Mouse (Mus musculus) lung, adult 18-20 months (tissue): ENCODE results near the gene Tbc1d2b.

ENCODE experiments used
- DNase-seq, 2 experiments: peaks; one replicate each; pipeline ENCODE4 v3.0.0; 2022; ENCODE audit warnings: mixed read lengths in 2 of 2

The Tbc1d2b gene

GRCm38 (mm10) chr9:90265322-90266039 lies 5.1 kb downstream of the Tbc1d2b start:
- DNase-seq: no peak

GRCm38 (mm10) chr9:90263340-90263679 lies 7.3 kb downstream of the Tbc1d2b start:
- DNase-seq: peak in 1 of 2 experiments; percentile 1

GRCm38 (mm10) chr9:90262591-90263339 lies 7.8 kb downstream of the Tbc1d2b start:
- peak in 1 of 2 experiments; percentile 1 for DNase-seq

- DNase-seq: no peak
These were observed 8.5 kb downstream of the Tbc1d2b start for GRCm38 (mm10) chr9:90262063-90262462.

- DNase-seq: peak; percentile 24 to 47
These were observed 9.8 kb downstream of the Tbc1d2b start for GRCm38 (mm10) chr9:90260600-90261375.

- no peak for DNase-seq
These were observed 10.5 kb downstream of the Tbc1d2b start for GRCm38 (mm10) chr9:90260079-90260478.

GRCm38 (mm10) chr9:90259400-90259950 lies 11.1 kb downstream of the Tbc1d2b start:
- no peak for DNase-seq

GRCm38 (mm10) chr9:90257754-90258531 lies 12.7 kb downstream of the Tbc1d2b start:
- no peak for DNase-seq

DNA sequence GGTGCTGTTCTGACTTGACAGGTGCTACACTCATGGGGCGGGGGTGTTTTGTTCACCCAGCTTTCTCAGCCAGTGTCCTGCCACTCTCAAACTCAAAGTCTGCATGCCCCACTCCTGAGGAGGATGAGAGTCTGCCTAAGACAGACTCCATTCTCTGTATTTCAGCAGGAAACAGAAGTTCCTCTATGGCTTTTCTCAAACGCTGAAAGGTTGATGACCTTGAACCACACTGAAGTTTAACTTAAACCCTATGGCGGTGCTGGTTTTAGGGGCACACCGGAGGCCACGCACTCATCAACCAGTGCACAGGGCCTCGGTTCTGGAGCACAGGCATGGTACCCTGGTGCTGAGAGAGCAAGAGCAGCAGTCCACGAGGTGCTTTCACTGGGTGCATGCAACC lies 13.4 kb downstream of the Tbc1d2b start:
- no peak for DNase-seq

GRCm38 (mm10) chr9:90255844-90256405 lies 14.7 kb downstream of the Tbc1d2b start:
- no peak for DNase-seq

GRCm38 (mm10) chr9:90253181-90253580 lies 17.4 kb downstream of the Tbc1d2b start:
- no peak for DNase-seq

DNA sequence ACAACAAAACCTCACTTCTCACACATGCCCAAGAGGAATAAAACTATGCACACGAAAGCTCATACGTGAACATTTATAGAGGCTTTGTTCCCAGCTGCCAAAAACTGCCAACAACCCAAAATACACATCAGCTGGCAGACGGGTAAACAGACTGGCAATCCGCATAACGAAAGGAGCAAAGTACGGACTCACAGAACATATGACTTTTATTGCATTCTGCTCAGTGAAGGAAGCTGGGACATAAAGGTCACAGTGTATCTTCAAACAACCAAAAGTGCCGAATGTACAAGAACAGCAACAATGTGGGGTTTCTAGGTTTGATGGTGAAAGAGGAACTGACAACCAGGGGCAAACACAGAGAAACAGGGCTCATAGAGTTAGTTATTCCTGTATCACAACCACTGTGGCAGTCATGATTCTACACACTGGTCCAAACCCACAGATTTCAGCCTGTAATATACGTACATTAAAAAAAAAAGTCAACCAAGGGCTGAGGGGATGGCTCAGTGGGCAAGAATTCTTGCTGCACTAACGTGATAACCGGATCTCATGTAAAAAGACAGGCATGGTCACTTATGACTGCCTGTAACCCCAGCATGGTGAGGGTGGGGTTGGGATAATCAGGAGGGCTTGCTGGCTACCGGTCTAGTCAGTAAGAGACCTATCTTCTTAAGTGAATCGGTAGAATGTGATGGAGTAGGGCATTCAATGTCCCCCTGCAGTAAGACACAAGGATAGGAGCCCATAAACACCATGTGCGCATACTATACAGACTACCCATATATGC lies 19.4 kb downstream of the Tbc1d2b start:
- no peak for DNase-seq

DNA sequence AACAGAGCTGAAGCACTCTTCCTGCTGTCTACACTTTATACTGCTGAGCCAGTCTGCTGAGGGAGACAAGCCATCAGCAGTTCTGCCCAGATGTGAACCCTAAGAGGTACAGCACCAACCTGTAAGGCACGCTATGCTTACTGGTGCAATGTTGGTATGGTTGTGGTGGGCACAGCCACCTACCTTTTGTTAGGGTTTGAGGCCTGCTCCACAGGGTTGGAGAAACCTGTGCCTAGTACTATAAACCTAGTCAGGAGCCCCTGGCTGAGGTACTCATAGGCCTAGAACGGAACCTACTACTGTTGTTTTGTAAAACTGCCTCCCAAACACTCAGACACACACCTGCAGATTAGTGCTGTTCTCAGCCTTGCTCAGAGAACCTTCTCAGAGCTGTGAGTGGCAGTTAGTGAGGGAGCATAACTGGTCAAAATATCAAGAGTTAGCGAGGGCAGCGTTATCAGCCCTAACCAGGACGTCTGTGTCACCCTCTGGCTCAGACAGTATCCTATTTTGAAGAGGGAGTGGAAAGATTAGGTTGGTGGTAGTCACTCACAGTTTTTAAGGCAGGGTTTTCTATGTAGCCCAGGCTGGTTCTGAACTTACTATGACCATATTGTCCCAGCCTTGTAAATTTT lies 20.3 kb downstream of the Tbc1d2b start:
- no peak for DNase-seq

DNA sequence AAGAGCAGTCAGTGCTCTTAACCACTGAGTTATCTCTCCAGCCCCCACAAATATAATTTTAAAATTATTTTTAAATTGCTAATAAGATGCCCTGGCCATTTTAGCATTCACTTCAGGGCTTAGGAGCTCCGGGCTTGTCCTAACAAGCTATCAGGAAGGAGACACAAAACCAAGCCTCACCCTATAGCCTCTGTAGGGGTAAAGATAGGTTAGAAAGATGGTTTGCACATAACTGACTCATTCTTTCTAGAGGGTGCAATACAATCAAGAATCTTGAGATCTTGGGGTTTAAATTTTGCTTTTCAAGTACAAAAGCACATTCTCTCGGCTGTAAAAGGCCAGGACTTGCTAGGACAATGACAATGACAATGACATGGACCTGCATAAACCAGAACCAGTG lies 21.6 kb downstream of the Tbc1d2b start:
- no peak for DNase-seq

- no peak for DNase-seq
These were observed 22.3 kb downstream of the Tbc1d2b start for GRCm38 (mm10) chr9:90248326-90248725.

GRCm38 (mm10) chr9:90247316-90247715 lies 23.3 kb downstream of the Tbc1d2b start:
- DNase-seq: peak in 1 of 2 experiments; percentile 41

DNA sequence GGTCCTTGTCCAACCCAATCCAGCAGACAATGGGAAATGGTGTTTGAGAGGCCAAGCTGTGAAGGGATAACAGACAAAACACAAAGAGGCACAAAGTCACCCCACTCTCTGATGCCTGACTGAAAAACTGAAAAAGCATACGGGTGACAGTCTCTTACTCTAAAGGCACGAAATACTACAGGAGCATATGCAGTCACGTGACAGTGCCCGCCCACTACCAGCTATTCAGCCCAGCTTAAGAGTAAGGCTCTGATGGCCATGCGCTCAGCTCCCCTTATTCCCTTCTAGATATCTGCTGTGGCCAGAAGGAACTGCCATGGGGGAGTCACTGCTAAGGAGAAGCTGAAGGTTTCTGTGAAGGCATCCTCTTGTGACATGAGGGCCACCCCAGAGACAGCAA lies 24.8 kb downstream of the Tbc1d2b start:
- no peak for DNase-seq

DNA sequence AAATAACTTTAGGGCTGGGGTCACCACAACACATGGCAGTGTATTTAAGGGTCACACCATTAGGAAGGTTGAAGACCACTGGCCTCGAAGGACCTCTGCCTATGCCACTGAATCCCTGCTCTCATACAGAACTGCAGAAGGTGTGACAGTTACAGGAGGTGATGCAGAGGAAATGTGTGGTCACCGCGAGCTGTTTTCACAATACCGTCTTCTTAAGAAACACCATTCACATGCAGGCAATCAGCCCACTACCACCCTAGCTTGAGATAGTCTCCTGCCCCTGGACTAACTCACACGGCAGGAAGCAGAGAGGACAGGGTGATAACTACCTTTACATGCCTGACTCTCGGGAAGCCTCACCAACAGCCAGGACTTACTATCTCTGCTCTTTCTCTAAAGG lies 25.4 kb downstream of the Tbc1d2b start:
- DNase-seq: no peak

DNA sequence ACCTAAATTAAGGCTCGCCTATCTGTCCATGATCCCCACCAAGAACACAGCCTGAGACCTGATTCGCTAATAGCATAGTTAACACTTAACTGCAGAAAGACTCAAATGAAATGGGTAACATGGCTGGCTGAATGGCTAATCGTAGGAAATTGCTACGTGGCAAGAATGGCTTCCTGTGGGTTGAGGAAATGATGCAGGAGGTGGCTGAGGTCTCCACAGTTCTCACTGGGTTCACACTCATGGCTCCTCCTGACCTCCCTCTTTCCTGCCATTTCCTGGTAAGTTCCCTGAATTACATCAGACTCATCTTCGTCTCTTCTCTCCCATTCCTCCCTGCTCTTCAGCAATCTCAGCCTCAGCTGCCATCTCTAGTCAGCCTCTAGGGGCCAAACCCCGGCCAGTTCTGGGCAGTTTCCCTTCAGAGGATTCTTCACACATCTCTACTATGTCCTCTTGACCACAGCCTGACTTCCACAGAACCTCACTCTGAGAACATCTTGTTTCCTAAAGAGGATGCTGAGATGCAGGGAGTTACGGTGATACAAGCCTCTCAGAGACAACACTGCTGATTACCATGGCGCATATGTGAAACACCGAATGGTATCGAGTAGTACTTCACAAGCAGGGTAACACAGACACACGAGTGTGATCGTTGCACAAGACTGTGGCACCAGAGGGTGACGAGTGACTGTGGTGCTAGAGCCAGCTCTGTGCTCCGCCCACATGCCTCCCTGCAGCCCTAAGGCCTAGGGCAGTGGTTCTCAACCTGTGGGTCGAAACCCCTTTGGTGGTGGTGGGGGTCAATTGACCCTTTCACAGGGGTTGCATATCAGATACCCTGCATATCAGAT lies 26.1 kb downstream of the Tbc1d2b start:
- DNase-seq: no peak

- DNase-seq: peak; percentile 43 to 54
These were observed 27.7 kb downstream of the Tbc1d2b start for GRCm38 (mm10) chr9:90242855-90243254.
